Mouse (Mus musculus): ENCODE data around the gene Nek8.
"Not testable (repeated sequence)": the region's sequence is repeated elsewhere in the genome, so short reads cannot be mapped to it uniquely, and the experiment has no call there.

Nek8 gene

DNA sequence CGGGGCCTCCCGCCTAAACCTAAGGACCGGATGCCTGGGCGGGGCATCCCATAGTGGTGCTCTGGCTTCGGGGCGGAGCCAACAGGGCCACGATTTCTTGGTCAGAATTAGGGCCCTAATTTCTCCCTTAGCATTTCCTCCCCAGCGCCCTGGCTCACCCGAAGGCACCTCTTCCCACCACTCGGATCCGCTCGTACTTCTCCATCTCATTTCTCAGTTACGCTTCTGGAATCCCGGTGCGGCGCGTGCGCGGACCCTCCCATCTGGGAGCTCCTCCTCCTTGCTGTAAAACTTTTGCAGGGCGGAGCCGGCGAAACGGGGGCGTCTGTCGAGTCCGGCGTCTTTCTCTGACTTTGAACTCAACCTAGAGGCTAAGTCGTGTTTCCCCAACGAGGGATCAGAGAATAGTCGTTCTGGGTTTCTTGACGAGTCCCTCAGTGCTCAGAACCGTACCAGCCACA lies at the start of gene Nek8, which contains the start of gene Tlcd1:
Nek8 (minus strand) TSS at position 274 of the 461 bp plus-strand sequence.
Tlcd1 (plus strand) TSS at position 310 of the 461 bp plus-strand sequence.
- peak; percentile 73 to 83 for DNase-seq (ENCODE audit: low read depth in 1 of 2, low spot score in 2 of 2)

DNA sequence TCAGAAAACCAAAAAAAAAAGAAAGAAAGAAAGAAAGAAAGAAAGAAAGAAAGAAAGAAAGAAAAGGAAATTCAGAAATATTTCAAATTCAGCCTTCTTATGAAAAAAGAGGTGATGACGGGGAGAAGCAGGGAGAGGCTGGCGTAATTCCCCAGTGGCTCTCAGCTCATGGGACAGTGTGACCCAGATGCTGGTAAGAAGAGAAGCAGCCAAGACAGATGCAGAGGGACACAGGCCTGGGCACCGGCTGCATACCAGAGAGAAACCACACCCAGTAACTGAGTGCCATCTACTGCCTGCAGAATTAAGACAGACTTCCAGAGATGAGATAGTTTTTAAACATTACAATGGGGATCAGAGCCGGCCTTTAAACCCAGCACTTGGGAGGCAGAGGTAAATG lies 47.1 kb upstream of the Nek8 start:
- DNase-seq (ENCODE audit: low read depth in 1 of 2, low spot score in 2 of 2): no peak

DNA sequence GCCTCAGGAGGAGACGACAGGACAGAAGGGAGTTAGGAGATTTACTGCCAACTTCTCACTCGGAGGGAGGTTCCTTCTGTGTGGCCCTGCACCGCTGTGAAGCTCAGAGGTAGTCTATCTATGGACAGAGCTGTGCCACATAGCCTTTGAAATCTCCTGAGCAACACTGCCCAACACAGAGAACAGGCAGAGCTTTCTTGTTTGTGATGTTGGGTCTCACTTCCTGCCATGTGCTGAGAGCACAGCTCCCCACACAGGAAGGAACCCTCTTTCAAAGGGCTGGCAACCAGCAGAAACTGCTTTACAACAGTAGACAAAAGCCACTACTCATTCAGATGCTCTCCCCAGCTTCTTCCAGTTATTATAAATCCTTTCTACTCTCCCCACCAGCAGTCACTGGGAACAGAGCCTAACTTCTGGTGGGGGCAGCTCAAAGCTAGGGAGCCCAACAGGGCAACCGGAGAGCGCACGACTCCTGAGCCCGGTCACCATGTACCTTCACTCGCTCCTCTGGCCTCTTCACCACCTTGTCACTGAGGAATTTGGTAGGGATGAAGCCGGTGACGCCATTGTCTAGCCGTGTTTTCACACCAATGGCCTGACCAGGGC lies 39.3 kb upstream of the Nek8 start:
- DNase-seq (ENCODE audit: low read depth in 1 of 2, low spot score in 2 of 2): no peak

DNA sequence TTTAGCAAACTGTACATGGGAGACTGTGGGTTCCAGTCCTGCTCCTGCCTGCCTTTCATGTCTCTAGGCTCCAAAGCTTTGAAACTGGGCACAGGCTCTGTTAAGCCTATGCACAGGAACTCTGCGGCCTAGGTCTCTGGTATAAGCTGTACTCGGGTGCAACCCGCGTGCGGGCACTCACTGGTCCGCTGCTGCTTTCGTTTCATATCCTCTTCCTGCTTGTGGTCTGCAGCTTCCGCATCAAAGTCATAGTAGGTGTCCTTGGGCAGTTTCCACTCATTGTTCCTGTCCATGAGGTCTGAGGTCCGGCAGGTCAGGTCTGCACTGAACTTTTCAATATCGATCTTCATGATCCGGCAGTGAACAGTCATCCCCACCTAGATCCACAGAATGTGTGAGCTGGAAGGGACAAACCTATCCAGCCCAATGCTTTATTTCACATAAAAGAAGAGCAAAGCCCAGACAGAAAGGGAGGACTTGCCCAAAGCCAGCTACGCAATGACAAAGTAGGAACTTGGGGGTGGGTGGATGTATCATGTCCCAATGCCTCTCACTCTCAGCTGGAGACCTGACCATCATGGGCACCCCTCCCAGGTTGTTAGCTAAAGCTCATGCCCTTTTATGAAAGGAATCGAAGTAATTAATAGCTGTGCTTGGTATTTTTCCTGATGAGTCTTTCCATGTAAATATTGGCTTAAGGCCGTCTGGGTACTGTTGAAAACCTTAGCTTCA lies 36.8 kb upstream of the Nek8 start:
- peak in 1 of 2 experiments; percentile 51 for DNase-seq (ENCODE audit: low read depth in 1 of 2, low spot score in 2 of 2)

DNA sequence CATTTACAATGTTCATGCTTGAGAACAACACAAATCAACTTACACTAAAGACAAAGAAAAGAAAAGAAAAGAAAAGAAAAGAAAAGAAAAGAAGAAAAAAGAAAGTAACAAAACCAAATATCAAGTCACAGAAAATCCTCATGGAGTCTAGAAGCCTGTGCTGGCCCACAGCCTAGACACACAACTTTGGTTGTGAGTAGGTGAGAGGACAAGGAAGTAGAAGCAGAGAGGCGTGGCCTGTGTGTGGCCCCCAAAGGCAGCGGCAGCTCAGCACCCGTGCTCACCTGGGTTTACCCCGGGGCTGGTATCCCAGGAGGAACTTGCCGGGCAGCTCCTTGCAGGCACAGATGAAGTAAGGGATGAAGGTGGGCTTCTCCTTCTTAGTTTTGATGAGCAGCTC lies 35.0 kb upstream of the Nek8 start:
- DNase-seq (ENCODE audit: low read depth in 1 of 2, low spot score in 2 of 2): no peak

DNA sequence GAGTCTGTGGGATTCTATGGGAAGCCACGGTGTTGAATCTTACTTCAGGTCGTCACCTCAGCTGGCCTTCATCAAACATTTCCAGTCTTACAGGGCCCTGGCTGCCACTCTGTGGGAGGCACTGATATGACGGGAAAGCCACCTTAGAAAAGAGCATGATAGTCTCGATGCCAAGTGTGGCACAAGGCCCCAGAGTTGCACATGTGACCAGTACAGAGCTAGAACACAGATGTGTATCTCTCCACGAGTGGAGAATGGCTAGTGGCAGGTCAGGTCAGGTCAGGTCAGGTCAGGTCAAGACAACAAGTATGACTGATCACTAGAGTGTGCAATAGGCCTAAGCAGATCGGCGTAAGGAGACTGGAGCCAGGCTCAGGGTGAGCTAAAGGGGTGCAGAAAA lies 34.1 kb upstream of the Nek8 start:
- no peak for DNase-seq (ENCODE audit: low read depth in 1 of 2, low spot score in 2 of 2)

DNA sequence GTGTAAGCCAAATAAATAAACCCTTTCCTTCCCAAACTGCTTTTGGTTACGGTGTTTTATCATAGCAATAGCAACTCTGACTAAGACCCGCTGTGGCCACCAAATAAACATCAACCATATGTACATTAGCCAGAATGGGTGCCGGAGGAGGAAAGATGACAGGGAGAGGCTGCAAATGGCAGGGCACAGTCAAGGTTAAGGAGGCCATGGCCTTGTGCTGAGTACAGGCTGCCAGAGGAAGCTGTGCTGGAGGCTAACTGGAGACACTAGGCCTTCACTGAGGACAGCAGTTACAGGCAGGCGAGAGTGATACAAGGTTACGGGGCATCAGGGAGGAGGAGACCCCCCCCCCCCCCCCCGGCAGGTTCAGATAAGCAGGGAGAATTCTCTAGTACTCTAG lies 33.4 kb upstream of the Nek8 start:
- no peak for DNase-seq (ENCODE audit: low read depth in 1 of 2, low spot score in 2 of 2)

DNA sequence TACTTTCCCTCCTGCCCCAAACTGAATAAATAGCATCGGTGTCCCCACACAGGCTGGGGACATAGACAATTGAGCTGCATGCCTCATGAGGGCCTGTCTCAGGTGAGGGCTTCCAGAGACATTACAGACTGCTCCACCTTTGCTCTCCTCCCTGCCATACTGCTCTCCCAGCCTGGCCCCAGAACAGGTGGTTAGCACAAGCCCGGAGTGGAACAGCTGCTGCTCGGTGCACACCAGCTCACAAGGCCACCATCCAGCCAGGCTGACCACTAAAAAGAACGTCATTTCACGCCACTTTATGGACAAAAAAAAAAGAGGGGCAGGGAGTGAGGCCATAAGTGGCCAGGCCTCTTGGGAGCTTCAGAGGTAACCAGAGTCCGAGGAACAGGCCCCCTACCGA lies 30.7 kb upstream of the Nek8 start:
- DNase-seq (ENCODE audit: low read depth in 1 of 2, low spot score in 2 of 2): no peak

DNA sequence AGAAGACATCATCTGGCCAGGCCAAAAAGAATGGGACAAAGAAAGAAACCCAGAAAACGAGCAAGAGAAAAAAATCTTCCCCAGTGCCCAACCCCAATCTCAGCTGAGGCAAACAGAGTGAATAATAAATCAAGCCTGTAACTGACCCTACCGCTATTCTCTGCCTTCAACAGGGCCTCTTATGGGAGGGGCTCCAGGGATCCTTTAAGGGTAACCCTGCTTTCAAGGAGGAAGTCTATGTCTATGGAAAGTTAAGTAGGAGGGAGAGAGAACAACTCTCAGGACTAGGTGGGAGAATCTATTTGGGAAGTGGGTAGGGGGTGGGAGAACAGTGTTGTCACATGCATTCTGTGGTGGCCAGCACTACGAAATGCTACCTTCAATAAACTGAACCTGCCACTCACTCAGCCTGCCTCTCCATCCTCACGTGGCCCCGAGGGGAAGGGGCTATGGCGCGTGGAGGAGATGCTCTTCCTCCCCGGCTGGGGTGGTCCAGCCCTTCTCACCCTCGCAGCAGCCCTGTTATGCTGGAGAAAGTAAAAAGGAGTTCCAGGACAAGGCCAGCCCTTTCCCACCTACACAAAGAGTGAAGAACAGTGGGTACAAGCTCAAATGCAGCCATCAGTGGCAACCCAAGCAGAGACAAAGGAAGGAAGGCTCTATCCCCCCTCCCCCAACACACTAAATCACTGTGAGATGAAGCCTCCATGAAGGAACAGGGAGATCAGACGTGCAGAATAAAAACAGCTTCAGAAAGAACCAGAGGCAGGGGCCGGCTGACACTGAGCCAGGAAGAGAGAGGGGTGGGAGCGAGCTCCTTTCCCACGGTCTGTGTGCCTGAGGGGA lies 29.1 kb upstream of the Nek8 start:
- DNase-seq (ENCODE audit: low read depth in 1 of 2, low spot score in 2 of 2): no peak

DNA sequence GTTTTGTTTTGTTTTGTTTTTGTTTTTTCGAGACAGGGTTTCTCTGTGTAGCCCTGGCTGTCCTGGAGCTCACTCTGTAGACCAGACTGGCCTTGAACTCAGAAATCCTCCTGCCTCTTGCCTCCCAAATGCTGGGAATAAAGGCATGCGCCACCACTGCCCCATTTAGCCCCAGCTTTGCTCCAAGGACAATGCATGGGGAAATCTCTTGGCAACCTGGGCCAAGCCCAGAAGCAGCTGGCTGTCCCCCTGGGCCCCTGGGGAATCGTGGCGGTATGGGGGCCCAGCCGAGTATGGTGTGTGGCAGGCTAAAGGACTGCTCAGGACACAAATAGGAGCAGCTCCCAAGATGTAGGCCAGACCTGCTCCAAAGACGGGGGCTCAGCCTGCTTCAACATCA lies 27.8 kb upstream of the Nek8 start:
- DNase-seq (ENCODE audit: low read depth in 1 of 2, low spot score in 2 of 2): no peak

DNA sequence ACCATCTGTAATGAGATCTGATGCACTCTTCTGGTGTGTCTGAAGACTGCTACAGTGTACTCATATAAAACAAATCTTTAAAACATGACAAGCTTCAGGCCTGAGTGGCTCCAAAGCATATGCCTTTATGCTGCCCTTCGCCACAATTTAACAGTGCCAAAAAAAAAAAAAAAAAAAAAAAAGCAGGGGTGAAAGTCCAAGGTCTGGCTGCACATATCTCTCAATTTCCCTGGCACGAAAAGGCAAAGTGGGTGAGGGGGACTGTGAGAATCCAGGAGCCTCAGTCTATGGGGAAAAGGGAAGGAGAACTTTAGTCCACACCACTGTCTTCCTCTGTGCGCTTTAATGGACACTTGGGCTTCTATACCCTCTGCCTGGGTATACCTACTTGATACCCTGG lies 25.9 kb upstream of the Nek8 start:
- DNase-seq (ENCODE audit: low read depth in 1 of 2, low spot score in 2 of 2): no peak

DNA sequence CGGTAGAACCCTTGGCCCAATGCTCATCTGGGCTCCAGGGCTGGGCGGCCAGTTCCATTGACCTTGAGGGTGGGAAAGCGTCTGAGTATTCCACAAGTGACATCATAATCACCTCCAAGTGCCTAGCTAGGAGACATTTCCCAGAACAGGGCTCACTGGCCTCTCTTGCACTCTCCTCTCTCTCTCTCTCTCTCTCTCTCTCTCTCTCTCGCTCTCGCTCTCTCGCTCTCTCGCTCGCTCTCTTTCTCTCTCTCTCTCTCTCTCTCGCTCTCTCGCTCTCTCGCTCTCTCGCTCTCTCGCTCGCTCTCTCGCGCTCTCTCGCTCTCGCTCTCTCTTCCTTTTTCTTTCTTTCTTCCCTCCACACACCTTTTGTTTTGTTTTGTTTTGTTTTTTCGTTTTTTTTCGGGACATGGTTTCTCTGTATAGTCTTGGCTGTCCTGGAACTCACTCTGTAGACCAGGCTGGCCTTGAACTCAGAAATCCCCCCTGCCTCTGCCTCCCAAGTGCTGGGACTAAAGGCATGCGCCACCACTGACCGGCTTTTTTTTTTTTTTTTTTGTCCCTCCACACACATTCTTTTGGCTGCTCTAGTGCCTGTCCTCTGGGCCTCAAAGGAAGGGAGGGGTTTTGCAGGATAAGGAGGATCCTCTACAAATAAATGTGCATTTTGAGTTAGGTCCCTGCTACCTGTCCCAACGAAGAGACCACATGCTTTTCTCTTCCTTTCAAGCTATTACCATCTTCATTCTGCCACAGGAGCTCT lies 18.8 kb upstream of the Nek8 start:
- no peak for DNase-seq (ENCODE audit: low read depth in 1 of 2, low spot score in 2 of 2)

DNA sequence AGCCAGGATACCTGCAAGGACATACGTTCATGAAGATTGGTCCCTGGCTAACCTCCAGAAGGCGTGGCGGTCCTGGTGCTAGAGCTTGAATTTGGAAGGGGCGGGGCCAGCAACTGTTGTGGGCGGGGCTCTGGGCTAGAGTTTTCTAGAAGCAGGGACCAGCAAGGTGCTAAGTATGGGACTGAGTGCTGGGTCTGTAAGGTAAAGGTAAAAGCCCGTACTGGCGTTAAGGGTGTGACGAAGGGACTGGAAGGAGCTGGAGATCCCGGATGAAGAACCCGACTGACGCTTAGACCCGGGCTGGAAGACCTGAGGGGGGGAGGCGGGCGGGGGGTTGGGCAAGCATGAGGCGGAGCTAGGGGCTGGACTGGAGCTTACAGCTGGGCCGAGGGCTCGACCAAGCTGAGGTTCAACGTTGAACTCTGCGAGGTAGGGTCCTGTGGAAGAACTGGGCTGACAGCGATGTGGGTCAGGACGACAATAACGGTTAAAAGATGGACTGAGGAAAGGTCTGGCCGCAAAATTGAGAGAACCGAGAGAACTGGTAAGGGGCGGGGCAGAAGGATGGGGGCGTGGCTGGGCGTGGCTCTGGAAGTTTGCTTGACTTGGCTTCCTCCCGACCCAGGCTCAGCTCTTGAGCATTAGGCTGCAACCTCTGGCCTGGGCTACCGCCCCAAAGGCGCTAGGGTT lies 18.1 kb upstream of the Nek8 start:
- peak in 1 of 2 experiments; percentile 53 for DNase-seq (ENCODE audit: low read depth in 1 of 2, low spot score in 2 of 2)

DNA sequence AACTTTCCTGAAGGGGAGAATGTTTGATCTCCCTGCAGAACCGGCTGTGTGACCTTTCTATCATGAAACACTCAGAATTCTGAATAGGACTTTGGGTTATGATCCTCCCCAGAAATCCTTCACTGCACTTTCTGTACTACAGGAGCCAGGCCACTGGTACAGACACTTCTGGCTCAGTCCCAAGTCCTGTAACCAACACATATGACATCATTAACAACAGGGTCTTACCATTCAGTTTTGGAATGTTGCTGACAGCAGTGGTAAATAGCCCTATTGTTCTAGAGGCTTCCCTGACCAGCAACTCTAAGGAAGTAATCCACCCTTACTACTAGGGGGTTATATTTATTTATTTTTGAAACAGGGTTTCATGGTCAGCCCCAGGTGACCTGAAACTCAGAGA lies 16.6 kb upstream of the Nek8 start, which contains the start of gene Proca1:
Proca1 (plus strand) TSS at position 280 of the 400 bp plus-strand sequence.
- no peak for DNase-seq (ENCODE audit: low read depth in 1 of 2, low spot score in 2 of 2)

DNA sequence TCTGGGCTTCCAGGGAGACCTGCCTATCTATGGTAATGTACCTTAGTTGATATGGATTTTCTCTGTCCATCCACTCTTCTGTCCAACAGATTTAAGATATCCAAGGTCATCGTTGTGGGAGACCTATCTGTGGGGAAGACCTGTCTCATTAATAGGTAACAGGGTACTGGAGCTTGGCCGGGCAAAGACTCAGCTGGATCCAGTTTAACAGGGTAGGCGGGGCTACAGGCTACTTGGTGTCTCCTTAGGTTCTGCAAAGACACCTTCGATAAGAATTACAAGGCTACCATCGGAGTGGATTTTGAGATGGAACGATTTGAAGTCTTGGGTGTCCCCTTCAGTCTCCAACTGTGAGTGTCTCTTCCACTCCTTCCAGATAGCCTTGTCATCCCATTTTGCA lies 13.6 kb upstream of the Nek8 start:
- DNase-seq (ENCODE audit: low read depth in 1 of 2, low spot score in 2 of 2): no peak

DNA sequence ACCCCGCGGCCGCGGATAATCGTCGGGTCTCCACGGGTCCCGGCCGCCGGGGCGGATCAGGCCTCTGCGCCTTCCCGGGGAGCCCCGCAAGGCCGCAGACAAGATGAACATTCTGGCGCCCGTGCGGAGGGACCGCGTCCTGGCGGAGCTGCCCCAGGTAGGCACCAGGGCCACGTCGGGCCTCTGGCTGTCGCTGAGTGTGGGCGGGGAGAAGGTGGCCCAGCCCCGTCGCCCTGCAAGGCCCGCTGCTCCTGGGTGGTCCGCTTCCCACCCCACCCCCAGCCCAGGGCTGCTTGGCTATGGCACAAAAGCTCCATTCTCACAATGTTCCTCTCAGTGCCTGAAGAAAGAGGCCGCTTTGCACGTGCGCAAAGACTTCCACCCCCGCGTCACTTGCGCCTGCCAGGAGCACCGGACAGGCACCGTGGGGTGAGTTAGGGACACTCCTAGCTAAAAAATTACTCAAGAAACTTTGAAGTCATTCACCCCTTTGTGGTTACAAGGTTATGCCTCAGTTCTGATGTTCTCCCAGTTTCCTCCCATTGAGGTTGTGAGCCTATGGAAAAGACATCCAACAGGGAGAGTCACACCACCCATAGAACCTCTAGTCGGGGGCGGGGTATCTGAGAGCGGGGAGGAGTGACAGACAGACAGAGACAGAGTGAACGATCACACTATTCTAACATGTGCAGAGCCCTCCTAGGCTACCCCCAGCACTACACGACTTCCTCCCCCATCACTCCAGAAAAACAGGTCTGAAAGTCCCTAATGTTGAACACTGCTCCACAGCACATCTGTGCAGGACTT lies 13.0 kb upstream of the Nek8 start:
- no peak for DNase-seq (ENCODE audit: low read depth in 1 of 2, low spot score in 2 of 2)

DNA sequence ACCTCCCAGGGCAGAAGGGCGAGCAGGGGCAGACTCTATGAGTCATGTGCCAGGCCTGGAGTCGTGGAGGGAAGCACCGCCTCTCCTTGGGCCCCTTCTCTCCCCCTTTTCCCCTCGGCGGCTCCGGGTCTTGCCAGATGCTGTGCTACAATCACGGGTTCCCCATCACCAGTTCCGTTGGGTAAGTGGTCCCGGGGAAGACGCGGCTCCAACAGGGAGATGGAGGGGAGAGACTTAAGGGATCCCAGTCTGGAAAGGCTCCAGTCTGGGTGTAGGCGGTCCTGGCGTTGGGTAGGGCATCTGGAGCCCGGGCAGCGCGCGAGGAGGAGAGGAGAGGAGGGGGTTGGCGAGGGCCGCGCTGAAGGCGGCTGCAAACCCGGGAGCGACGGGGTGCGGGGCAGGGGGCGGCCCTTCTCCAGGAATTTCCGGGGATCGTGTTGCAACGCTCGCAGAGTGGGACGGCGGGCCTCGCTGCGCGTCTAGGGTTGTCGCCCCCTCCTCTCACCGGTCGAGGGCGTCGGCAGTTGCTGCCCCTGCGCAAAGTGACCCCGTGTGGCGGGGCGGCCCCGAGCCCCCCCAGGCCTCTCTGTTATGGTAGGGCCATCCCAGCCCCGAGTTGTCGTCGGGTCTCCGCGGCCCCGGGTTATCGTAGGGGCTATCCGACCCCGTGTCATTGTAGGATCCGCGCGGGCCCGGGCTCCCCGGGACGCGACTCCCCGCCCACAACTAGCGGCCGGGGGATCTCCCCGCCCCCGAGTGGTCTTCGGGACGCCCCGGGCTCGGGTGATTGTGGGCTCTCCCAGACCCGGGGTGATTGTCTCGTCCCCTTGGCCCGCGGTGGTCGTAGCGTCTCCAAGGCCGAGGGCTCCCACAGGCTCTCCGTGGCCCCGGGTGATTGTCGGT lies 12.1 kb upstream of the Nek8 start, which contains the start of gene Rab34:
Rab34 (plus strand) TSS at position 100 of the 903 bp plus-strand sequence.
- no peak for DNase-seq (ENCODE audit: low read depth in 1 of 2, low spot score in 2 of 2)

DNA sequence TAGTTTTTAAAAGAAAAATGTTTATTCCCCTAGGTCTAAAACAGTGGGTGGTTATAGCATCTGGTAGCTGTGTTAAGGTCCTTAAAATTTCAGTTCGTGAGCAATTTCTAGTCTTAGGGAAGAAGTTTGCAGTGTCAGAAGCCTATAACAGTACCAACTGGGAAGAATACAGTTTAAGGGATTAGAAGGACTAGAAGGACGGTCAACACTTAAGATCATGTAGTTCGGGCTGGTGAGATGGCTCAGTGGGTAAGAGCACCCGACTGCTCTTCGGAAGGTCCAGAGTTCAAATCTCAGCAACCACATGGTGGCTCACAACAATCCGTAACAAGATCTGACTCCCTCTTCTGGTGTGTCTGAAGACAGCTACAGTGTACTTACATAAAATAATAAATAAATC lies 8.2 kb upstream of the Nek8 start:
- not testable (repeated sequence) for DNase-seq (ENCODE audit: low read depth in 1 of 2, low spot score in 2 of 2)
